Mouse (Mus musculus): ENCODE results near the gene Gnb4.

DNA sequence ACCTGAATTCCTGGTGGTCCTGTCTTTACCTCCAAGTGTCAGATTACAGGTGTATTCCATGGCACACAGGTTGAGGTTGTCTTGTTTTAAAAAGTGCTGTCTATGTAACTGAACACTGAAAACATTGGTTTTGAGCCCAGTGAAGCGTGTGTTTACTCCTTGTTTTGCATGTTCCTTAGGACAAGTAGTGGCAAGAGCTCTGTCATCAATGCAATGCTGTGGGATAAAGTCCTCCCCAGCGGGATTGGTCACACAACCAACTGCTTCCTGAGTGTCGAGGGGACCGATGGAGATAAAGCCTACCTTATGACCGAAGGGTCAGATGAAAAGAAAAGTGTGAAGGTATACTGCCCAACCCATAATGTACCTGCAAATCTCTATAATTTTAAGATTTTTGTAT, 78.3 kb downstream of the Gnb4 start:
- TF ChIP-seq GATA1 (IDR thresholded peaks at IDR 0.05; ENCODE audit: low read length) (no peak), TAL1 (IDR thresholded peaks at IDR 0.05; ENCODE audit: low read length) (no peak)
